Mouse (Mus musculus) Patski (cell line): ENCODE measurements around the gene Nav1. TPM values are rescaled to one million over a fixed set of nuclear protein-coding genes. Genes with fewer than 3 reads are reported as not detected.

Experiments used
- ATAC-seq: fragments of 100-300 bp; one replicate; pipeline ENCODE4 v1.8.0; 2021
- CTCF ChIA-PET: fragments of 350-600 bp; sonication (Branson Sonifier 250); formaldehyde crosslinking; loops from one replicate; lab custom pipeline; 2022; ENCODE audit warnings: inconsistent platforms; lab: Charles Lee
- POLR2A ChIA-PET: fragments of 350-600 bp; sonication (Branson Sonifier 250); formaldehyde crosslinking; loops from one replicate; lab custom pipeline; 2022; ENCODE audit warnings: antibody characterized with exemption, inconsistent platforms; lab: Charles Lee
- DNase-seq: peaks from one replicate; pipeline ENCODE4 v3.0.0-alpha.2; 2011; ENCODE audit warnings: low read depth, low spot score
- H3K27me3 ChIP-seq: fragments of 371-371 bp; one replicate; pipeline ENCODE4 v1.5.1; 2021
- CTCF ChIP-seq: fragments of 100-300 bp; IDR thresholded peaks from one replicate; pipeline ENCODE4 v1.5.1; 2021
- in situ Hi-C: fragments of 300-500 bp; cut with MboI; formaldehyde crosslinking; loops from 3 replicates; pipeline ENCODE4 v1.11.1; 2018; ENCODE audit warnings: low pct_unique_long_range_greater_than_20kb, mixed read lengths
- polyA plus RNA-seq: library from polyadenylated mRNA; unstranded; gene quantifications from one replicate; pipeline ENCODE4 v1.2.3, GENCODE M21; 2021

The Nav1 gene
- polyA plus RNA-seq, 1 experiment from 2014 or later = 22.1 TPM

DNA sequence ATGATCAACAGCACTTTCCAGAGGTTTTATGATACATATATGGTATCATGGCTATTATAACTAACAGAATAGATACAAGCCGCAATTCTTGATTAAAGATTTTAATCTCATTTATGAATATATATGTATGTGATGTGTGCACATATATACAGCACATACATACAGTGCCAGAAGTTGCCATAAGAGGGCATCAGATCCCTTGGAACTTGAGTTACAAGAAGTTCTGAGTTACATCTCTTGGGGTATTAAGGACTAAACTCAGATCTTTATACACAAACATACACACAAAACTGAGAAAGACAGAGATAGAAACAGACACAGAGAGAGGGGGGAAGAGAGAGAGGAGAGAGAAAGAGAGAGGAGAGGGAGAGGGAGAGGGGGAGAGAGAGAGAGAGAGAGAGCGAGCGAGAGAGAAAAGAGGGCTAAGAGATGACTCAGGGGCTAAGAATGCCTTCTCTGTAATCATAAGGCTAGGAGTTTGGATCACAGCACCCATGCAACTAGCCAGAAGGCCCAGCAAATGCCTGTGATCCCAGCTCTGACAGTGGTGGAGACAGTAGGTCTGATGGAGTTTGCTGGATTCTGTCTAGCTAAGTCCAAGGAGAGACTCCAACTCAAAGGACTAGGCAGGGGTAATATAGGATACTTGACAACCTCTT, 205.5 kb downstream of the Nav1 start:
- peak; percentile 44 for TF ChIP-seq CTCF
- DNase-seq (no peak), ATAC-seq (no peak)
- POLR2A ChIA-PET = no interaction called here
- CTCF ChIA-PET = interaction anchor here (1.3 to 1.4 kb wide), 2 partner anchors 9 to 49 kb away, joined by 4 to 6 read pairs; no protein-coding TSS in a partner anchor
- in situ Hi-C loops = loop anchor here (5.0 kb wide), 1 partner anchor 41 kb away; no protein-coding TSS in a partner anchor
- H3K27me3 ChIP-seq = no peaks in the 10 kb centered on the region

DNA sequence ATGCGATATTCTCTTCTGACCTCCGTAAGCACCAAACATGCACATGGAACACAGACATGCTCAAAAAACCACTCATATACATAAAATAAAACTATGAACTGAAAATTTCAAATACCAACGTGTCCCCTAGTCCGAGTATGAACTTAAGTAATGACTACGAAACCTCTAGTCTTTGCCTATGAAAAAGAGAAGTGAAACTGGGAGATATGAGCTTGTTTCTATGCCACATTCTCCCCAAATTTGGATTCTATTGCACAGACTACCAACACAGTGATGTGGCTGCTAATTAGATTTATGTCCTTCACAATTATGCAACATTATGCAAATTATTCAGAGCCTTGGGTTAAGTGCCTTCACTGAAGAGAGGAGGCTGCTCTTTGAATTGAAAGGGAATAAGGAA, 207.6 kb downstream of the Nav1 start:
- CTCF ChIA-PET = interaction anchor here (1.5 kb wide), 1 partner anchor 26 kb away, joined by 4 read pairs; no protein-coding TSS in a partner anchor
- DNase-seq = no peak
- H3K27me3 ChIP-seq = no peaks in the 10 kb centered on the region
- no peak for ATAC-seq
- in situ Hi-C loops = no loop called here
- no peak for TF ChIP-seq CTCF
- POLR2A ChIA-PET = no interaction called here

DNA sequence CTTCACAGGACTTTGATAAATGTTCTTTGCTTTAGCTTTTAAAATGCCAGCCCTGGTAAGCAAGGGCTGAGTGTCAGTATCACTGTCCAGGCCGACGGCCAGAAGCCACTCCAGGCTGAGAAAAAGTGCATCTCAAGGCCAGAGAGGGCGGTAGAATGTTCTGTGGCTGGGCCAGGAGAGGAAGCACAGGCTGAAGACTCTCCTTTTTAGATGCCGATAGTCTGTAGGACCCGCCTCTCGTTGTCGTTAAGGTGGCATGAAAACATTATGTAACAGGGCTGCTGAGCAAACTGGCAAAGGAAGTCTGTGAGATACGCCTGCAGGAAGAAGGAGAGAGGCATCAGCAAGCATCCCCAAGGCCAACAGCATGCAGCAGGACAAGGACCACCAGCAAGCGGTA, 221.9 kb downstream of the Nav1 start:
- no peak for DNase-seq
- POLR2A ChIA-PET = no interaction called here
- CTCF ChIA-PET = no interaction called here
- ATAC-seq = no peak
- no peaks in the 10 kb centered on the region for H3K27me3 ChIP-seq
- in situ Hi-C loops = no loop called here
- no peak for TF ChIP-seq CTCF

Other genes with a start within 250 kb of the Nav1 start
- gene Shisa4, start 232.1 kb downstream of the Nav1 start, polyA plus RNA-seq = 80.9 TPM
- gene Ipo9, start 176.8 kb downstream of the Nav1 start, polyA plus RNA-seq = 97.1 TPM
- 227 TPM for gene Csrp1, start 112.8 kb upstream of the Nav1 start, polyA plus RNA-seq
- 104 TPM for gene Phlda3, start 158.8 kb upstream of the Nav1 start, polyA plus RNA-seq
- gene Tnni1, start 172.1 kb upstream of the Nav1 start, polyA plus RNA-seq = 0.83 TPM
- gene Lad1, start 211.3 kb upstream of the Nav1 start, polyA plus RNA-seq = 138 TPM
- gene Tnnt2, start 229.1 kb upstream of the Nav1 start, polyA plus RNA-seq = 1.1 TPM